ENCODE assay signal across 11 mouse cellular contexts in the genomic region with DNA sequence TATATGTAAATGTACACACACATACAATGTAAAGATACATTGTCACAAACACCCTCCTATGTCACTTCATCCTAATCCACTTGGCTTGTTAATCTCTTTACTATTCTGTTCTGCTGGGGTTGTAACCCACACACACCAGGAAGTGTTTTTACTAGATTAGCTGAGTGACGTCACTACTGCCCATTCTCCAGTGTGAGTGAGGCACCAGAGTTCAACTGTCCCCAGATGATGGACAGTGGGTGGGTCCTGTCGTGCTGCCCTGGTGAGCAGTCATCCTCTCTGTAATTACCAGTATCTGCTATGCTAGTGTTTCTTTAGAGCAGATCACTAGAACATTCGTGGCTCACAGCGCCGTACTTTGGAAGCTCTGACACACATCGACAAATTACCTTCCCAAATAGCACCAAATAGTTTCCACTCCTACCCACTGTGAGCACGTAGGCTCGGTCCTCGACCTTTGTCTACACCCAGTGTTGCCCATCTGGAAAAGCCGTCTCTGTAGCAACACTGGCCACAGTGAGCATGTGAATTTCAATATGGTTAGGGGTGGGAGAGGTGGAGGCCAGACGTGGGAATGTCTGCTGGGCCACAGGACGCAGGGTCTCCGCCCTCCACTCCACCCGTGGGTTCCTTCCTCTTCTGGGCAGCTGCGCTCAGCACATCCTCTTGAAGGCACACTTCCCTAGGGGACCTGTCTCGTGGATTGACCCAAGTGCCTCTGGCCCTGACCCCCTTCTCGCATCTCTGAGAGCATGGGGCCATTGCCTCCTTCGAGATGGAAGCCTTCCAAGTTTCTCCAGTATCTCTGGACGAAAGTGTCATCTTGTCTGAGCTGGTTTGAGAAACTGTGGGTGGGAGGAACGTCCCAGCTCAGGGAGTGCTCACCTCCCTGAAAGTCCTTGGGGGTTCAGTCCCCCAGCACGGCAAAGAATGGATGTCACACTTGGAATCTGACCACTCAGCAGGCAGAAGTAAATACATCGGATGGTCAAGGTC. TPM values are rescaled to one million over a fixed set of nuclear protein-coding genes. Genes with fewer than 3 reads are reported as not detected.
A peak's percentile ranks its signal among the peaks of the same experiment; 100 is the strongest.
DNase-seq lines count a peak whose midpoint lies in the region; ATAC-seq lines count a peak whose summit lies in the region.
"Had no signal": no experiment of that assay in that cellular context is flagged by ENCODE, and none has a peak within 500 bp of the region (broad histone marks: within the 10 kb centered on the region; RNA-seq: fewer than 3 reads in every experiment).

No protein-coding gene starts in this region.

- peak; percentile 34; the same call in 1 of the 2 replicates for ATAC-seq in liver, embryonic 15.5 days (ENCODE audit: insufficient read depth)
- ATAC-seq in liver, embryonic 12.5 days, result no peak
- ATAC-seq in heart, embryonic 13.5 days (ENCODE audit: extremely low read depth, insufficient number of reproducible peaks, low FRiP score, low TSS enrichment), result no peak
- peak; percentile 61 for ATAC-seq in megakaryocyte progenitor cell, adult 5-6 weeks (replicated peaks; ENCODE audit: poor library complexity)
- no peak for ATAC-seq in hindbrain, embryonic 13.5 days (ENCODE audit: low FRiP score)
- ATAC-seq: inflammation-experienced regulatory T-cells, adult 6 months had no signal

- no peak overlapping the region for H3K27ac ChIP-seq in liver, embryonic 15.5 days (replicated peaks)
- no peak overlapping the region for H3K27ac ChIP-seq in liver, embryonic 12.5 days
- 0 out of 2 replicates have a peak overlapping the region, but pooled peaks have one; percentile 12 for H3K27ac ChIP-seq in heart, embryonic 13.5 days (replicated peaks)
- no peak overlapping the region for H3K27ac ChIP-seq in hindbrain, embryonic 13.5 days
- H3K27ac ChIP-seq: left cerebral cortex, adult 2 months had no signal

- WGBS in liver, embryonic 15.5 days (ENCODE audit: insufficient replicate concordance), result 43% methylated on average over 22 of the region's 22 CpGs
- 48% methylated on average over 22 of the region's 22 CpGs for WGBS in liver, embryonic 12.5 days (ENCODE audit: insufficient replicate concordance)
- WGBS in heart, embryonic 13.5 days, result 61% methylated on average over 22 of the region's 22 CpGs
- WGBS in hindbrain, embryonic 13.5 days, result 74% methylated on average over 22 of the region's 22 CpGs

- H3K27me3 ChIP-seq in liver, embryonic 15.5 days, result no peaks in the 10 kb centered on the region
- no peaks in the 10 kb centered on the region for H3K27me3 ChIP-seq in liver, embryonic 12.5 days (replicated peaks)
- H3K27me3 ChIP-seq in heart, embryonic 13.5 days (replicated peaks), result no peaks in the 10 kb centered on the region
- no peaks in the 10 kb centered on the region for H3K27me3 ChIP-seq in hindbrain, embryonic 13.5 days

- 0 out of 2 replicates have a peak, but pooled peaks cover 2% of the 10 kb centered on the region for H3K36me3 ChIP-seq in liver, embryonic 15.5 days (replicated peaks)
- no peaks in the 10 kb centered on the region for H3K36me3 ChIP-seq in liver, embryonic 12.5 days
- no peaks in the 10 kb centered on the region for H3K36me3 ChIP-seq in heart, embryonic 13.5 days
- no peaks in the 10 kb centered on the region for H3K36me3 ChIP-seq in hindbrain, embryonic 13.5 days

- no peak overlapping the region for H3K9ac ChIP-seq in liver, embryonic 15.5 days
- no peak overlapping the region for H3K9ac ChIP-seq in liver, embryonic 12.5 days
- H3K9ac ChIP-seq in heart, embryonic 13.5 days, result no peak overlapping the region; the same call in 1 of the 2 replicates
- H3K9ac ChIP-seq in hindbrain, embryonic 13.5 days, result no peak overlapping the region

- H3K4me1 ChIP-seq in liver, embryonic 15.5 days (replicated peaks), result peaks cover 3% of the 10 kb centered on the region; the same call in 1 of the 2 replicates
- H3K4me1 ChIP-seq in liver, embryonic 12.5 days, result peaks cover 30% of the 10 kb centered on the region
- peaks cover 33% of the 10 kb centered on the region for H3K4me1 ChIP-seq in heart, embryonic 13.5 days
- H3K4me1 ChIP-seq in hindbrain, embryonic 13.5 days (replicated peaks), result no peaks in the 10 kb centered on the region

- H3K9me3 ChIP-seq in liver, embryonic 15.5 days (replicated peaks), result no peaks in the 10 kb centered on the region
- 0 out of 2 replicates have a peak, but pooled peaks cover 3% of the 10 kb centered on the region for H3K9me3 ChIP-seq in liver, embryonic 12.5 days (replicated peaks)
- H3K9me3 ChIP-seq in heart, embryonic 13.5 days, result peaks cover 4% of the 10 kb centered on the region
- H3K9me3 ChIP-seq in hindbrain, embryonic 13.5 days, result no peaks in the 10 kb centered on the region

- H3K4me2 ChIP-seq in liver, embryonic 15.5 days, result no peak overlapping the region
- H3K4me2 ChIP-seq in liver, embryonic 12.5 days, result no peak overlapping the region
- no peak overlapping the region for H3K4me2 ChIP-seq in heart, embryonic 13.5 days
- no peak overlapping the region for H3K4me2 ChIP-seq in hindbrain, embryonic 13.5 days

- no peak overlapping the region for H3K4me3 ChIP-seq in liver, embryonic 15.5 days (replicated peaks)
- H3K4me3 ChIP-seq in liver, embryonic 12.5 days, result no peak overlapping the region
- no peak overlapping the region for H3K4me3 ChIP-seq in heart, embryonic 13.5 days
- H3K4me3 ChIP-seq in hindbrain, embryonic 13.5 days, result no peak overlapping the region
- H3K4me3 ChIP-seq: left cerebral cortex, adult 2 months had no signal

- peak; percentile 33 for DNase-seq in fibroblast of lung, adult 2 months (ENCODE audit: low read depth)
- DNase-seq in cerebellum, adult 9-11 months, result no peak
- DNase-seq in urinary bladder, postnatal 4 days (ENCODE audit: low spot score in 2 of 2), result no peak
- DNase-seq: cerebellum, adult 11 months had no signal

RNA-seq across cellular contexts. Expression of a gene that starts 28.2 kb away (rescaled TPM):
- 1.3 and 2.2 TPM in 2 replicates for polyA plus RNA-seq in liver, embryonic 15.5 days (2015; fragmentation: Nextera tagmentation; extraction: Ambion mirVana)
- 2.4 and 2.5 TPM in 2 replicates for polyA plus RNA-seq in liver, embryonic 12.5 days (2016; fragmentation: Nextera tagmentation; extraction: Ambion mirVana)
- 5.4 and 5.7 TPM in 2 replicates for polyA plus RNA-seq in heart, embryonic 13.5 days (2015; fragmentation: Nextera tagmentation; extraction: Ambion mirVana)
- total RNA-seq in megakaryocyte progenitor cell, adult 5-6 weeks (2015), result 1.9 and 2.9 TPM in 2 replicates
- total RNA-seq in megakaryocyte progenitor cell, adult 5-6 weeks (2017), result 1.9 and 2.2 TPM in 2 replicates
- polyA plus RNA-seq in hindbrain, embryonic 13.5 days (2015; fragmentation: Nextera tagmentation; extraction: Ambion mirVana), result 7.0 and 7.1 TPM in 2 replicates

RNA-seq across cellular contexts. Expression of a gene that starts 55.7 kb away (rescaled TPM):
- polyA plus RNA-seq in liver, embryonic 15.5 days (2015; fragmentation: Nextera tagmentation; extraction: Ambion mirVana), result 9.6 and 10.4 TPM in 2 replicates
- 11.4 and 11.9 TPM in 2 replicates for polyA plus RNA-seq in liver, embryonic 12.5 days (2016; fragmentation: Nextera tagmentation; extraction: Ambion mirVana)
- 10.7 and 10.9 TPM in 2 replicates for polyA plus RNA-seq in heart, embryonic 13.5 days (2015; fragmentation: Nextera tagmentation; extraction: Ambion mirVana)
- 5.2 and 6.4 TPM in 2 replicates for total RNA-seq in megakaryocyte progenitor cell, adult 5-6 weeks (2015)
- total RNA-seq in megakaryocyte progenitor cell, adult 5-6 weeks (2017), result 10.7 and 11.5 TPM in 2 replicates
- polyA plus RNA-seq in hindbrain, embryonic 13.5 days (2015; fragmentation: Nextera tagmentation; extraction: Ambion mirVana), result 46.2 and 50.1 TPM in 2 replicates

RNA-seq across cellular contexts. Expression of a gene that starts 56.7 kb away (rescaled TPM):
- 2.4 TPM in 2 replicates for polyA plus RNA-seq in liver, embryonic 15.5 days (2015; fragmentation: Nextera tagmentation; extraction: Ambion mirVana)
- polyA plus RNA-seq in liver, embryonic 12.5 days (2016; fragmentation: Nextera tagmentation; extraction: Ambion mirVana), result 2.9 and 3.2 TPM in 2 replicates
- polyA plus RNA-seq in heart, embryonic 13.5 days (2015; fragmentation: Nextera tagmentation; extraction: Ambion mirVana), result 4.2 and 5.0 TPM in 2 replicates
- total RNA-seq in megakaryocyte progenitor cell, adult 5-6 weeks (2015), result 1.5 and 1.9 TPM in 2 replicates
- total RNA-seq in megakaryocyte progenitor cell, adult 5-6 weeks (2017), result 3.5 TPM in 2 replicates
- polyA plus RNA-seq in hindbrain, embryonic 13.5 days (2015; fragmentation: Nextera tagmentation; extraction: Ambion mirVana), result 5.1 and 5.9 TPM in 2 replicates

Comparison
In these comparisons a context has a peak if more than half of its experiments do, and no peak if none do; other contexts are left out.
1. ATAC-seq: peak in liver, embryonic 15.5 days (single experiment) and megakaryocyte progenitor cell, adult 5-6 weeks (single experiment); none in liver, embryonic 12.5 days (single experiment), heart, embryonic 13.5 days (single experiment) and hindbrain, embryonic 13.5 days (single experiment).